Mouse (Mus musculus) hindbrain, embryonic 12.5 days (tissue): ENCODE results near the gene Inpp4b. TPM values are rescaled to one million over a fixed set of nuclear protein-coding genes. Genes with fewer than 3 reads are reported as not detected.
"Not testable (repeated sequence)": the region's sequence is repeated elsewhere in the genome, so short reads cannot be mapped to it uniquely, and the experiment has no call there.

ENCODE experiments used
- ATAC-seq: fragments of 200-750 bp; cut with Nextera tagmentation; 2 replicates; pipeline ENCODE4 v1.8.0; 2017; ENCODE audit warnings: moderate TSS enrichment; ENCODE audit not compliant: low FRiP score
- H3K27ac ChIP-seq: fragments of 300-500 bp; sonication (generic); 2 replicates; pipeline ENCODE4 v1.5.1; 2016; ENCODE audit warnings: mild to moderate bottlenecking
- H3K27me3 ChIP-seq: fragments of 300-500 bp; sonication (generic); 2 replicates; pipeline ENCODE4 v1.6.1; 2016; ENCODE audit warnings: mild to moderate bottlenecking
- H3K36me3 ChIP-seq: fragments of 300-500 bp; sonication (generic); 2 replicates; pipeline ENCODE4 v1.6.1; 2016; ENCODE audit warnings: mild to moderate bottlenecking
- H3K4me1 ChIP-seq: fragments of 300-500 bp; sonication (generic); 2 replicates; pipeline ENCODE4 v1.6.1; 2016
- H3K4me2 ChIP-seq: fragments of 300-500 bp; sonication (generic); replicated peaks from 2 replicates; pipeline ENCODE4 v1.6.1; 2016; ENCODE audit warnings: mild to moderate bottlenecking
- H3K4me3 ChIP-seq: fragments of 300-500 bp; sonication (generic); 2 replicates; pipeline ENCODE4 v1.5.1; 2016; ENCODE audit warnings: mild to moderate bottlenecking
- H3K9ac ChIP-seq: fragments of 300-500 bp; sonication (generic); 2 replicates; pipeline ENCODE4 v1.6.1; 2016; ENCODE audit warnings: mild to moderate bottlenecking, moderate library complexity
- H3K9me3 ChIP-seq: fragments of 300-500 bp; sonication (generic); replicated peaks from 2 replicates; pipeline ENCODE4 v1.6.1; 2016; ENCODE audit warnings: mild to moderate bottlenecking
- WGBS: fragments of 180-500 bp; shearing (Covaris S2); methylation state at CpG from one replicate; pipeline ENCODE4 v1.1.7; 2016; 5-methylcytosine and 5-hydroxymethylcytosine counted together
- polyA plus RNA-seq: library from polyadenylated mRNA; unstranded; fragments of >200 nt; fragmentation: Nextera tagmentation; extraction: Ambion mirVana; gene quantifications from 2 replicates; pipeline ENCODE4 v1.2.1, GENCODE M21; 2016

The Inpp4b gene
- polyA plus RNA-seq, 1 experiment from 2014 or later: 9.6 TPM

DNA sequence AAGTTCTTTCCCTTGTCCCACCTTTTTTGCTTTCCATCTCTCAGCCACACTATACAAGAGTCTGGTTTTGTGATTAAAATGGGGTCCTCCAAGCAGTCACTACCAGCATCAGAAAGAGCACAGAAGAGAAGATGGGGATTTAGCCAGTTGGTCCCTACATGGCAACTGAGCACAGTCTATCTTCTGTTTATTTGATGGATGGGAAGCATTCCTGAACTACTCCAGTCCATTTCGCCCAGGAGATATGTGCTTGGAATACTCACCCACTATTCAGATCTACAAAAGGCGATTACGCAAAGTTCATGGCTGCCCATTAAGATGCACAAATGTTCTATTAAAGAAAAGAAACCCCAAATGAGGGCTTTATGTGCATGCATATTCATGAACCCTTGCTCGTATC is 661.8 kb downstream of the Inpp4b start:
- Histone ChIP-seq H3K4me2 (no peak overlapping the region), H3K36me3 (no peaks in the 10 kb centered on the region), H3K9me3 (no peaks in the 10 kb centered on the region), H3K4me1 (no peaks in the 10 kb centered on the region), H3K4me3 (no peak overlapping the region), H3K27ac (no peak overlapping the region), H3K9ac (no peak overlapping the region), H3K27me3 (no peaks in the 10 kb centered on the region)
- peak; percentile 73 for ATAC-seq
- 71% methylated on average over 4 of the region's 4 CpGs for WGBS

DNA sequence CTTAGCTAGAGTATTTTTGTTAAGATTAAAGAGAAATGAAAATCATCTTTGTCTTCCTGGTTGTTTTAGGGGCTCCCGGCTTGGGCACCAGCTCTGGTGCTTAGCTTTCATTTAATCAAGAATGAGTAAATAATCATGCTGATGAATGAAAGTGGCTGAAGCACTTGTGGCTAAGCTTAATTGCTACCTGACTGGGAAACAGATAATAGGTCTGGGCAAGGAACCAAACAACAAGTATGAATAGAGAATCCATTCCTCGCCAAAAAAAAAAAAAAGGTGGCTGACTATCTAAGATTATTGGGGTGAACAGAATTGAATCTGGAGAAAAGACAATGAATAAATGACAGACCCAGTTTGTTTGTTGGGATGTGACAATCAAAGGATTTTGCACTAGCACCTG is 663.1 kb downstream of the Inpp4b start:
- WGBS: 81% methylated on average over 2 of the region's 2 CpGs
- no peaks in the 10 kb centered on the region for H3K9me3 ChIP-seq
- H3K27me3 ChIP-seq: no peaks in the 10 kb centered on the region
- no peak overlapping the region for H3K4me2 ChIP-seq
- H3K4me3 ChIP-seq: no peak overlapping the region
- H3K4me1 ChIP-seq: no peaks in the 10 kb centered on the region
- no peak overlapping the region for H3K27ac ChIP-seq
- H3K36me3 ChIP-seq: no peaks in the 10 kb centered on the region
- ATAC-seq: no peak
- no peak overlapping the region for H3K9ac ChIP-seq

- Histone ChIP-seq H3K27ac (no peak overlapping the region), H3K4me2 (no peak overlapping the region), H3K9ac (no peak overlapping the region), H3K27me3 (no peaks in the 10 kb centered on the region), H3K9me3 (no peaks in the 10 kb centered on the region), H3K4me3 (no peak overlapping the region), H3K4me1 (no peaks in the 10 kb centered on the region), H3K36me3 (no peaks in the 10 kb centered on the region)
- 75% methylated on average over 5 of the region's 5 CpGs for WGBS
- no peak for ATAC-seq
Observed at GRCm38 (mm10) chr8:82017792-82018191, 675.4 kb downstream of the Inpp4b start.

DNA sequence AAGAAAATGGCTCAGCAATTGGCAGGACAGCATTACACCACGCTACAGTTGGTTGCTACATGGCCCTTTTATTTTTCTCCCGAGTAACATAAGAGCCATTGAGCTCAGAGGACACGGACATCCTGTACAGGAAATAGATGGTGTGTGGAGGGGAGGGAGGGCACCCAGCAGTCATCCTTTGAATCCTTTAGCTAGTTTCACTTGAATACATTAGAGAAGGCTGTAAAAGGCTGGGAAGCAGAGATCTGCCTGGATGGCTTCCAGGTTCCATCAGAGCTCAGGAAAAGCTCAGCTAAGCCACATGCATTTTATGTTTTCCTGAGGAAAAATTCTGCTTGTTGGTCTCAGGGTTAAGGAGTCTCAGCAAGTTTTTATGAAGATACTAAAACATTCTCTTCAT is 685.0 kb downstream of the Inpp4b start:
- Histone ChIP-seq H3K9me3 (no peaks in the 10 kb centered on the region), H3K4me2 (no peak overlapping the region), H3K27ac (no peak overlapping the region), H3K27me3 (no peaks in the 10 kb centered on the region), H3K9ac (no peak overlapping the region), H3K4me3 (no peak overlapping the region), H3K4me1 (no peaks in the 10 kb centered on the region; the same call in 1 of the 2 replicates), H3K36me3 (no peaks in the 10 kb centered on the region)
- no peak for ATAC-seq
- WGBS: 56% methylated on average over 3 of the region's 3 CpGs

DNA sequence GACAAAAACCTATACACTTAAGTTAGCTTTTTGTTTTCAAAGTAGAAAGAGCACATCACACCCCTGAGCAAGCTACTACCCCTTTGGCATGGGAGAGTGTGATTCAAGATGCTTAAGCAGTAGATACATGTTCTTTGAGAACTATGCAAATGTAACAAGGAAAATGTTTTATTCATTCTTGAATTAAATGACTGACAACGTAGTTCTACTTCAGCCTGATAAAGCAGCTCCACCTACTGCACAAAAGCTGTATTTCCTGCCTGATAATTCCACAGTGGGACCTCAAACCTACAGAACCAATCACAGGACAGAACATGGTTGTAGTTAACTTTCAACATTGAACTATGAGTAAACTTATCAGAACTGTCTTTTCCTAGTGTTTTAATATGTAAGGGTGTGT is 686.5 kb downstream of the Inpp4b start:
- ATAC-seq: no peak
- Histone ChIP-seq H3K27ac (no peak overlapping the region), H3K9ac (no peak overlapping the region), H3K4me3 (no peak overlapping the region), H3K27me3 (no peaks in the 10 kb centered on the region), H3K4me2 (no peak overlapping the region), H3K9me3 (no peaks in the 10 kb centered on the region), H3K4me1 (no peaks in the 10 kb centered on the region; the same call in 1 of the 2 replicates), H3K36me3 (no peaks in the 10 kb centered on the region)
- WGBS: 31% methylated on average over 1 of the region's 1 CpGs

DNA sequence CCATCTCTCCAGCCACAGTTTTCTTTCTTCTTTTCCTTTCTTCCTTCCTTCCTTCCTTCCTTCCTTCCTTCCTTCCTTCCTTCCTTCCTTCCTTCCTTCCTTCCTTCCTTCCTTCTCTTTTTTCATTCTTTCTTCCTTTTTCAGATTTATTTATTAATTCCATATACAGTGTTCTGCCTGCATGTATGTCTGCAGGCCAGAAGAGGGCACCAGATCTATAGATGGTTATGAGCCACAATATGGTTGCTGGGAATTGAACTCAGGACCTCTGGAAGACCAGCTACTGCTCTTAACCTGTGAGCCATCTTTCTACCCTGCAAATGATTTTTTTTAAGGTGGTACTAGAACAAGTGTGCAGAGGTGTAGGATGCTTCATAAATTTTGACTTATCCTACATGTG is 689.7 kb downstream of the Inpp4b start:
- not testable (repeated sequence) for ATAC-seq, H3K4me1 ChIP-seq, H3K27ac ChIP-seq, H3K27me3 ChIP-seq, H3K4me3 ChIP-seq, H3K9ac ChIP-seq, H3K36me3 ChIP-seq, H3K9me3 ChIP-seq, H3K4me2 ChIP-seq

GRCm38 (mm10) chr8:82054030-82054429 is 711.7 kb downstream of the Inpp4b start:
- no peaks in the 10 kb centered on the region for H3K4me1 ChIP-seq
- WGBS: 59% methylated on average over 3 of the region's 3 CpGs
- no peaks in the 10 kb centered on the region for H3K36me3 ChIP-seq
- no peak overlapping the region for H3K4me3 ChIP-seq
- no peak overlapping the region for H3K27ac ChIP-seq
- no peaks in the 10 kb centered on the region for H3K9me3 ChIP-seq
- ATAC-seq: no peak
- no peak overlapping the region for H3K4me2 ChIP-seq
- H3K27me3 ChIP-seq: no peaks in the 10 kb centered on the region
- no peak overlapping the region for H3K9ac ChIP-seq

- 85% methylated on average over 3 of the region's 3 CpGs for WGBS
- Histone ChIP-seq H3K27me3 (no peaks in the 10 kb centered on the region), H3K4me2 (no peak overlapping the region), H3K27ac (no peak overlapping the region), H3K36me3 (no peaks in the 10 kb centered on the region), H3K9me3 (no peaks in the 10 kb centered on the region), H3K4me1 (no peaks in the 10 kb centered on the region), H3K4me3 (no peak overlapping the region), H3K9ac (no peak overlapping the region)
- ATAC-seq: no peak
Observed at GRCm38 (mm10) chr8:82067619-82068018, 725.3 kb downstream of the Inpp4b start.

DNA sequence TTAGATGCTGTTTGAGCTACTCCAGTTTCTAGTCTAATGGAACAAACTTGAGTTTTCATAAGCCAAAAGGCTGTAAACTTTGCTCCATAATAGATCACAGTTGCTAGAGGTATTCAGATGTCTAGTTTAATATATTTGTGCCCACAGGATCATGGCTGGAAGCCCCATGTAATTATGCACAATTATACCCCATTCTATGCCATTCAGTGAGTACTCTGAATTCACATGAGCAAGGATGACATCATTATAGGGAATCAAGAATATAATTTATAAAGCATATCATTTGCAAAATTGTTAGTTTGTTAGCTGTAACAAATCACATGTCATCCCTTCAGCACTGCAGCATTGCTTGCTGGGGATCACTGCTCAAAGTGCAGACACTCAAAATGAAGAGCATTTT is 736.9 kb downstream of the Inpp4b start:
- Histone ChIP-seq H3K36me3 (no peaks in the 10 kb centered on the region), H3K9me3 (no peaks in the 10 kb centered on the region), H3K9ac (no peak overlapping the region), H3K4me1 (no peaks in the 10 kb centered on the region), H3K27ac (no peak overlapping the region), H3K4me3 (no peak overlapping the region), H3K27me3 (no peaks in the 10 kb centered on the region), H3K4me2 (no peak overlapping the region)
- ATAC-seq: no peak

GRCm38 (mm10) chr8:82086631-82087030 is 744.3 kb downstream of the Inpp4b start:
- H3K4me1 ChIP-seq, H3K36me3 ChIP-seq, ATAC-seq, H3K4me3 ChIP-seq, H3K27ac ChIP-seq, H3K9ac ChIP-seq, H3K4me2 ChIP-seq, H3K9me3 ChIP-seq, H3K27me3 ChIP-seq: not testable (repeated sequence)
- 96% methylated on average over 7 of the region's 7 CpGs for WGBS

GRCm38 (mm10) chr8:82090901-82091300 is 748.5 kb downstream of the Inpp4b start:
- WGBS: 83% methylated on average over 1 of the region's 1 CpGs
- H3K4me2 ChIP-seq: no peak overlapping the region
- H3K4me3 ChIP-seq: no peak overlapping the region
- no peak for ATAC-seq
- no peaks in the 10 kb centered on the region for H3K4me1 ChIP-seq
- no peak overlapping the region for H3K27ac ChIP-seq
- H3K36me3 ChIP-seq: no peaks in the 10 kb centered on the region
- H3K9ac ChIP-seq: no peak overlapping the region
- 0 out of 2 replicates have a peak, but pooled peaks cover 4% of the 10 kb centered on the region for H3K9me3 ChIP-seq
- no peaks in the 10 kb centered on the region for H3K27me3 ChIP-seq

DNA sequence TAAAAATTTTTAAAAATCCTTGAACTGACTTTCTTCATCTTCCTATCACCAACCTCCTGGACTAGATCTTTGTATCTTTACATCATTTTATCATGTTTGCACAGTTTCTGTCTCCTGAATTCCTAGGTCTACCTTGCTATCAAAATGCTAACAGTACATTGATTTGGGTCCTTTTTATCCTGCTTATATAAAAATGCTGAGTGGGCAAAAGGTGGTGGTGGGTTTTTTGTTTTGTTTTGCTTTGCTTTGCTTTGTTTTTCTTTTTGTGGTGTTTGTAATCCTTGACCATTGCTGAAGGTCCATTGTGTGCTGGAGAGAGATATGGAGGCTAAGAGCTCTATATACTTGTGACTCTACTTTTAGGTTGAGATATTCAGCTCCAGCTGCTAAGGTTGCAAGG is 750.9 kb downstream of the Inpp4b start:
- H3K27me3 ChIP-seq: no peaks in the 10 kb centered on the region
- no peaks in the 10 kb centered on the region for H3K36me3 ChIP-seq
- 0 out of 2 replicates have a peak, but pooled peaks cover under 1% of the 10 kb centered on the region for H3K9me3 ChIP-seq
- no peak for ATAC-seq
- no peak overlapping the region for H3K4me3 ChIP-seq
- H3K27ac ChIP-seq: no peak overlapping the region
- H3K9ac ChIP-seq: no peak overlapping the region
- H3K4me1 ChIP-seq: no peaks in the 10 kb centered on the region
- no peak overlapping the region for H3K4me2 ChIP-seq

DNA sequence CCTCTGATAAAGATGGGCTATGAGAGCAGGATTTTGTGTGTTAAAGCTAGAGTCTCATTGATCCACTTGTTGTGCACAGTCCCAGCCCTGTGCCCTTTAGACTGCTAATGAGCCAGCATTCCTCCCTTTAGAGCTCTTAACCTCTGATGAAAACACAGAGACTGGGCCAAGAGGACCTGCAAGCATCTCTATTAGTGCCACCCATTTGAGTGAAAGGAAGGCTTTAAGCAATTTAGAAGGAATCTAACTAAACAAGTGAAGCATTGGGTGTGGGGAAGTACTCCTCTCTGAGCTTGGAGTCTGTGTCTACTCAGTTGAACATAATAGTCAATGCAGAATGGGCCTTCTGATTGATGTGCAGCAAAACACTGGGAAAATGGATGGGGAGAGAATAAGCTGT is 762.2 kb downstream of the Inpp4b start:
- H3K9ac ChIP-seq: no peak overlapping the region
- H3K4me2 ChIP-seq: no peak overlapping the region
- H3K4me3 ChIP-seq: no peak overlapping the region
- H3K9me3 ChIP-seq: no peaks in the 10 kb centered on the region
- H3K36me3 ChIP-seq: no peaks in the 10 kb centered on the region
- no peaks in the 10 kb centered on the region for H3K4me1 ChIP-seq
- no peaks in the 10 kb centered on the region for H3K27me3 ChIP-seq
- no peak overlapping the region for H3K27ac ChIP-seq
- no peak for ATAC-seq

- no peaks in the 10 kb centered on the region for H3K4me1 ChIP-seq
- no peaks in the 10 kb centered on the region for H3K27me3 ChIP-seq
- no peak overlapping the region for H3K9ac ChIP-seq
- whole genome bisulfite sequencing: 73% methylated on average over 3 of the region's 3 CpGs
- H3K27ac ChIP-seq: no peak overlapping the region
- H3K4me2 ChIP-seq: no peak overlapping the region
- no peak overlapping the region for H3K4me3 ChIP-seq
- H3K36me3 ChIP-seq: no peaks in the 10 kb centered on the region
- no peaks in the 10 kb centered on the region for H3K9me3 ChIP-seq
- no peak for ATAC-seq
Observed at GRCm38 (mm10) chr8:82106131-82106530, 763.8 kb downstream of the Inpp4b start.
